Mouse (Mus musculus): ENCODE measurements at regions not wholly inside any gene's neighbourhood (a gene's known extent, or its start where the extent isn't known, plus 50 kb on each side); places are given as distances from the start of the nearest gene placed in this dataset.

DNA sequence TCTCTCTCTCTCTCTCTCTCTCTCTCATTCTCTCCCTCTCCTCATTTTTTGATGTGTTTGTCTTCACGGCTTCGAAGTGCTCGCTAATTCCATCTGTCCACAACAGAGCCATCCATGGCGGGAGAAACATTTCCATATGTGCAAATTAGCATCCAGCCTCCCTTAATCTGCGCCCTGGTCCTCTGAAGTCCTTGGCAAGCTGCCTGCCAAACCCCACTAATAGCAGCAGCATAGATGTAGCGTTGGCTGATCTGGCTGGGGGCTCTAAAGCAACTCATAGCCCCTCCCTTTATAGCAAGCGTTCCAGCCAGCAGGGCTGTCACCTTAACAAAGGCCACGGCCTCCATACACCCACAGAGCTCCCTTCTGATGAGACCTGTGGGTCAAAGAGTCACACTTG is 272.3 kb upstream of the 3110018I06Rik start:
- ATAC-seq (ENCODE audit: low FRiP score, low read depth), result no peak
- WGBS, result 71% methylated on average over 8 of the region's 8 CpGs
- peaks cover 11% of the 10 kb centered on the region for H3K4me1 ChIP-seq
- no peak overlapping the region for H3K4me3 ChIP-seq
- H3K36me3 ChIP-seq, result no peaks in the 10 kb centered on the region
- no peak overlapping the region for H3K9ac ChIP-seq (replicated peaks)
- H3K27me3 ChIP-seq, result no peaks in the 10 kb centered on the region
- no peaks in the 10 kb centered on the region for H3K9me3 ChIP-seq
- H3K27ac ChIP-seq (replicated peaks), result no peak overlapping the region
- no peak overlapping the region for H3K4me2 ChIP-seq (replicated peaks)

DNA sequence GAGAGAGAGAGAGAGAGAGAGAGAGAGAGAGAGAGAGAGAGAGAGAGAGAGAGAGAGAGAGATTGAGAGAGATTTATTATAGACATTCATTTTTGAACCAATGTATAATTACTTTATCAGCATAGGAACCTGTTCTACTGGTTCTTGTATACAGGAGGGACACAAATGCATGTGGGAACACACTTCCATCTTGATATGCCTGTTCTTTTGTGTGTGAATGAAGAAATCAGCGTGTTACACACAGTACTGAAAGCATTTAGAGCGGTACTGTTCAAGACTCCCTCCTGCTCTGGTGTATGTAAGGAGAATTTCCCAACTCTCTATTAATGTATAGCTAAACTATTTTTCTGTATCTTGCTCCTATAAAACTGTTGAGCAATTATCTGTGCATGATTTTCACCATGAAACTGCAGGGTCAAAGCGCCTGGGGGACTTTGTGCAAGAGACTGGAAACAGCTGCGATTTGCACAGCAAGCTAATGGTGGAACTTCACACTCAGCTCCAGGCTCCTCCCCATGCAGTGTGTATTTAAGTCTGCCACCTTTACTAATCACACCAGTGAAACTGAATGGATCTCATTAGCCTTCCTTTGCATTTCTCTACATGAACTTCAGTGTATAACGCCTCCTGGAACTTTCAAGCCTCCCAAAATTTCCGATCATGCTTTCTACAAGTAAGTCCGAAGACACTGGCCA is 267.0 kb upstream of the 3110018I06Rik start:
- H3K4me3 ChIP-seq, result no peak overlapping the region
- H3K4me2 ChIP-seq (replicated peaks), result no peak overlapping the region
- H3K4me1 ChIP-seq, result peaks cover under 1% of the 10 kb centered on the region; the same call in 1 of the 2 replicates
- no peaks in the 10 kb centered on the region for H3K9me3 ChIP-seq
- no peaks in the 10 kb centered on the region for H3K27me3 ChIP-seq
- H3K36me3 ChIP-seq, result no peaks in the 10 kb centered on the region
- ATAC-seq (ENCODE audit: low FRiP score, low read depth), result no peak
- H3K9ac ChIP-seq (replicated peaks), result no peak overlapping the region
- no peak overlapping the region for H3K27ac ChIP-seq (replicated peaks)
- 85% methylated on average over 7 of the region's 7 CpGs for WGBS

DNA sequence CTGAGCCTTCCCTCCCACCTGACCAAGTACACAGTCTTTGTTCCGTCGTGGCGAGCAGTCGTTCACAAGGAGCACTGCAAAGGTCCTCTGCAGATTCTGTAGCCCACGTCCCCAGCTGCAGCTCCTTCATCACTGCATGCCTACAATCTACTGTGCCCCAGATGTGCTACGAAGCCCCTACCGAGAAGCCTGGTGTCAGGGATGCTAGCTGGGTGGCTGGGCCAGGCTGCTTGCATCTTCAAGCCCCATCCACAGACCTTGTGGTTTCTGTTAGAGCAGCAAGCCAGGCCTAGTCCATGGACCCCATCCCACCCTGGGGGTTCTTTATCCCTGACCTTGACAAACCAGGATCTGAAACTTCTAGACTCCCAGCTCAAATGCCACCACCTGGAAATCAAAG is 266.3 kb upstream of the 3110018I06Rik start:
- ATAC-seq (ENCODE audit: low FRiP score, low read depth), result no peak
- H3K9ac ChIP-seq (replicated peaks), result no peak overlapping the region
- no peaks in the 10 kb centered on the region for H3K27me3 ChIP-seq
- H3K4me1 ChIP-seq, result no peaks in the 10 kb centered on the region
- WGBS, result 93% methylated on average over 7 of the region's 7 CpGs
- no peak overlapping the region for H3K4me3 ChIP-seq
- no peak overlapping the region for H3K27ac ChIP-seq (replicated peaks)
- H3K4me2 ChIP-seq (replicated peaks), result no peak overlapping the region
- H3K36me3 ChIP-seq, result no peaks in the 10 kb centered on the region
- H3K9me3 ChIP-seq, result no peaks in the 10 kb centered on the region

DNA sequence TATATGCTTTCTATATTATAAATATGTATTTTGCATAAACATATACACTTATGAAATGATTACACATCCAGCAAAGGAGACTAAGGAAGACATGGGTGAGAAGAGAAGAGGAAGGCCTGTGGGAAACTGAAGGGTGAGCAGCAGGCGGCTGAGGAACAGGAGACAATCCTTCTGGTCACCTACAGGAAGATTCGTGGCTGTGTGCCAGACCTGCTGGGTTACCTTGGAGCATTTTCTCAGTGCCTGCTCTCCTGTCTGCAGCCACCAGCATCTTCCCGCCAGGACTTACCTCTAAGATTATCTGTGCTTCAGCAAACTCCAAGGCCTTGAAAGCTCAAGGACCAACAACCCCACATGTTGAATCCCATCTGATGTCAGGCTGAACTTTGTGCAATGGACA is 258.3 kb upstream of the 3110018I06Rik start:
- no peak overlapping the region for H3K9ac ChIP-seq (replicated peaks)
- no peaks in the 10 kb centered on the region for H3K27me3 ChIP-seq
- no peaks in the 10 kb centered on the region for H3K36me3 ChIP-seq
- ATAC-seq (ENCODE audit: low FRiP score, low read depth), result no peak
- H3K4me1 ChIP-seq, result no peaks in the 10 kb centered on the region
- no peaks in the 10 kb centered on the region for H3K9me3 ChIP-seq
- H3K4me3 ChIP-seq, result no peak overlapping the region
- no peak overlapping the region for H3K4me2 ChIP-seq (replicated peaks)
- H3K27ac ChIP-seq (replicated peaks), result no peak overlapping the region
- WGBS, result 83% methylated on average over 3 of the region's 3 CpGs

DNA sequence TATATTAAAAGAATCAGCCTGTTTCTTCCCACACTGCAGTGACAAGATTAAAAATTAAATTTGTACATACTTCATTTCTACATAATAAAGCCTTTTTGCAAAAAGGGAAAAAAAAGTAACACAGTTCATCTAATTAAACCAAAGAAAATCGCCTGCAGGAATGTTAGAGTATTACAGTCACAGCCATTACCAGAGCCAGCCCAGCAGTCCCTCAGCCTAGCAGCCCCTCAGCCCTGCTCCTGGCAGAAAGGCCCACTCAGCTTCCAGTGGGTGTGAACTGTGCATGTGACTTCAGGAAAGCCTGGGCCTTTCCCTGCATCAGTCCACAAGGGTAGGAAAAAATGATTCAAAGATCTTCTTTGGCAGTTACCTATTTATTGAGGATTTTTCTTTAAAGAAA is 256.8 kb upstream of the 3110018I06Rik start:
- Histone ChIP-seq H3K9ac (replicated peaks) (no peak overlapping the region), H3K27ac (replicated peaks) (no peak overlapping the region), H3K4me2 (replicated peaks) (no peak overlapping the region), H3K4me1 (no peaks in the 10 kb centered on the region), H3K4me3 (no peak overlapping the region), H3K36me3 (no peaks in the 10 kb centered on the region), H3K9me3 (no peaks in the 10 kb centered on the region), H3K27me3 (no peaks in the 10 kb centered on the region)
- ATAC-seq (ENCODE audit: low FRiP score, low read depth), result no peak
- 21% methylated on average over 1 of the region's 1 CpGs for WGBS

DNA sequence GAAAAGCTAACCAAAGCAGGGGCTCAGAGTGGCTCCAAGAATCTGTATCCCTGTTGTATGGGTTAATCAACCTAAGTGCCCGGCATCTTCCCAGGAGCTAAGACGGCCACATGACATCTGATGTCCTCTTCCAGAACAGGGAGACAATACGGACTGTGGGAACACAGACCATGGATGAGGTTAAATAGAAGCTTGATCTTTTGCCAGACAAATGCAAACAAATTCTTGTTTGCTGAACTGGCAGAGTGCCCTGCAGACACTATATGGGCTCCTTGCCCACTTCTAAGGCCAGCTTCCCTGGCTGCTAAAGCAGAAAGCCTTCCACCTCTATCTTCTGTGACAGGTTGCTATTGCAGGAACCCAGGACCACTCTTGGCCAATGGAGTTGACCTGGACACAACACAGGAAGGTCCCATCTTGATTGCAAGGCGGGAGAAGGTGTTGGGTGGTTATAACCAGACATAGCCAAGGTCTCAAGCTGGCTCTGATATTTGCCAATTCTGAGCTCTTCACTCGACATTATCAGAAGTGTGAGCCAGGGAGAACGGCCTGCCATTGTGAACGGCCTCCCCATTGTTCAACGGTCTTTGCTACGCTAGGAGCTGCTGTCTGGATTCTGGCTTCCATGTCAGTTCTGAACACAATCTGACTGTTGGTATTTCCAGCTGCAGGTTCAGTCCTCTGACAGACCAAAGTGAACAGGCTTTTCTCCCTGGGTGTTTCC is 237.5 kb upstream of the 3110018I06Rik start:
- no peak for ATAC-seq (ENCODE audit: low FRiP score, low read depth)
- Histone ChIP-seq H3K27me3 (no peaks in the 10 kb centered on the region), H3K36me3 (no peaks in the 10 kb centered on the region), H3K27ac (replicated peaks) (no peak overlapping the region), H3K4me3 (no peak overlapping the region), H3K4me1 (peaks cover 8% of the 10 kb centered on the region; the same call in 1 of the 2 replicates), H3K9ac (replicated peaks) (no peak overlapping the region), H3K9me3 (no peaks in the 10 kb centered on the region), H3K4me2 (replicated peaks) (no peak overlapping the region)
- 73% methylated on average over 9 of the region's 9 CpGs for WGBS

DNA sequence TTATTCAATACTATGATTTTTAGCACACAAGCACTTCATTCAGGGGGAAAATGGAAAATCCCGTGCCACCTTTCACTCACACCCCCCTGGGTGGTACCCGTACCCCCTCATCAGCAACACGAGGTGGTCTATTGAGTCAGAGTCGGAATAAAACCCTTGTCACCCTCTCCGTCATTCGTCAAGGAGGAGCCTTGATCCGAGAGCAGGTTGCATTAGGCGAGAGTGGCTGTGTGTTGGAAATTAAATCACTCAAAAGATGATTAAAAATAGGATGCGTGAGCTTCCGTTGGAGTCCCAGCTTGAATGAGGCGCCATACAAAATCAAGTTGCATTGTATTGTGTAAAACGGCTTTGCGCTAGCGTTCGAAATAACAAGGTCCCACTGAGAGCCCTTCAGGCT is 236.5 kb upstream of the 3110018I06Rik start:
- Histone ChIP-seq H3K27me3 (no peaks in the 10 kb centered on the region), H3K4me1 (peaks cover 8% of the 10 kb centered on the region; the same call in 1 of the 2 replicates), H3K36me3 (no peaks in the 10 kb centered on the region), H3K4me3 (no peak overlapping the region), H3K4me2 (replicated peaks) (no peak overlapping the region), H3K9me3 (no peaks in the 10 kb centered on the region), H3K27ac (replicated peaks) (no peak overlapping the region), H3K9ac (replicated peaks) (no peak overlapping the region)
- no peak for ATAC-seq (ENCODE audit: low FRiP score, low read depth)
- WGBS, result 62% methylated on average over 15 of the region's 15 CpGs

DNA sequence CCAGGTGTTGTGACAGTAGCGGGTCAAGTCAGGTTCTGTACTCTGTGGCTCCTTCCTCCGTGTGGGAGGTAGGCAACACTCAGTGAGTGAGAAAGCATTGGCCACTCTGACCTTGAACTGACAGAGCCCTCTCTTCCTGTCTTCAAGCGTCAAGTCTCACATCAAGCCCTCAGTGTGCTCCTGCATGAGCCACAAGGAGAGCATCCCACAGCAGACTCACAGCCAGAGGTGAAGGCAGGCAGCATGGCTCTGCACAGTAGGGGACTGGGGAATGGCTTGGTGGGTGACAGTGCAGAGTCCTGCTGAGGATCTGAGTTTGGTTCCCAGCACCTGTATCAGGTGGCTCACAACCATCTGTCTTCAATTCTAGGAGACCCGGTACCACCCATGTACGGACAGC is 226.4 kb upstream of the 3110018I06Rik start:
- Histone ChIP-seq H3K27ac (replicated peaks) (no peak overlapping the region), H3K9me3 (no peaks in the 10 kb centered on the region), H3K27me3 (0 out of 2 replicates have a peak, but pooled peaks cover 3% of the 10 kb centered on the region), H3K4me2 (replicated peaks) (no peak overlapping the region), H3K36me3 (no peaks in the 10 kb centered on the region), H3K4me3 (no peak overlapping the region), H3K4me1 (no peaks in the 10 kb centered on the region), H3K9ac (replicated peaks) (no peak overlapping the region)
- ATAC-seq (ENCODE audit: low FRiP score, low read depth), result no peak
- WGBS, result 93% methylated on average over 5 of the region's 5 CpGs

DNA sequence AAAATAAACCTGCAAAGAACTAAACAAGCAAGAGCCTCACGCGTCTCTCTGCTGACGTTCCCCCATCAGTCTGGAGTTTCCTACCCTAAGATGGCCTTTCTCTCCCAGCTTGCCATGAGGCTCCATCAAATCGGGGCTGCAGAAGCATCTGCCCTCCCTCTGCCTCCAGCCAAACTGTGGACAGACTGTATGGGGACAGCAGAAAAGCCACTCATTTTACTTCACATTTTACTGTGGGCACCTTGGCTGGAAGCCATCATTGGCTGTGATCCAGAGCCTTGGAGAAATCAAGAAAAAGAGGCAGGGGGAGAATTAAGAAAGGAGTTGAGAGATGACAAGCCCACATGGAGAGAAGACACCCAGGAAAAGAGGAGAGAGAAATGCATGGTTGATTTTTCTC is 225.9 kb upstream of the 3110018I06Rik start:
- 94% methylated on average over 4 of the region's 4 CpGs for WGBS
- no peaks in the 10 kb centered on the region for H3K36me3 ChIP-seq
- H3K9me3 ChIP-seq, result no peaks in the 10 kb centered on the region
- H3K27ac ChIP-seq (replicated peaks), result no peak overlapping the region
- no peak for ATAC-seq (ENCODE audit: low FRiP score, low read depth)
- H3K4me2 ChIP-seq (replicated peaks), result no peak overlapping the region
- H3K4me3 ChIP-seq, result no peak overlapping the region
- H3K9ac ChIP-seq (replicated peaks), result no peak overlapping the region
- 0 out of 2 replicates have a peak, but pooled peaks cover 3% of the 10 kb centered on the region for H3K27me3 ChIP-seq
- no peaks in the 10 kb centered on the region for H3K4me1 ChIP-seq

DNA sequence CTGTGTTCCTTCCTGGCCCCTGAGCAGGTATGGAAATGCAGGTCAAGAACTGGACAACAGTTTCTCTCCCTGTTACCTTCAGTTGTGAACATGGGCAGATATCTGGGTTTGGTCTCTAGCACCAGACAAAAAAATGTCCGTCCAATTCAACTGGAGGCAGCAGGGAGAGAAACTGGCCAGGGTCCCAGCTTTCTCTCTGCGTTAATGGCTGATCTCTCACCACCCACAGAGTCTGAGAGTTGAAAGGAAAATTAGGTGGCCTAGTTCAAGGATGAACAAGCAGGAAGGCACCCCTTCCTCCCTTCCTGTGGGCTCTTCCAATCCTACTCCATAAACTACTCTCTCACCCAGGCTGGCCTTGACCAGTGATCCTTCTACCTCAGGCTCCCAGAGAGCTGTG is 221.7 kb upstream of the 3110018I06Rik start:
- Histone ChIP-seq H3K9me3 (no peaks in the 10 kb centered on the region), H3K4me3 (no peak overlapping the region), H3K4me1 (no peaks in the 10 kb centered on the region), H3K9ac (replicated peaks) (no peak overlapping the region), H3K27ac (replicated peaks) (no peak overlapping the region), H3K36me3 (no peaks in the 10 kb centered on the region), H3K27me3 (0 out of 2 replicates have a peak, but pooled peaks cover 3% of the 10 kb centered on the region), H3K4me2 (replicated peaks) (no peak overlapping the region)
- WGBS, result 79% methylated on average over 2 of the region's 2 CpGs
- no peak for ATAC-seq (ENCODE audit: low FRiP score, low read depth)

DNA sequence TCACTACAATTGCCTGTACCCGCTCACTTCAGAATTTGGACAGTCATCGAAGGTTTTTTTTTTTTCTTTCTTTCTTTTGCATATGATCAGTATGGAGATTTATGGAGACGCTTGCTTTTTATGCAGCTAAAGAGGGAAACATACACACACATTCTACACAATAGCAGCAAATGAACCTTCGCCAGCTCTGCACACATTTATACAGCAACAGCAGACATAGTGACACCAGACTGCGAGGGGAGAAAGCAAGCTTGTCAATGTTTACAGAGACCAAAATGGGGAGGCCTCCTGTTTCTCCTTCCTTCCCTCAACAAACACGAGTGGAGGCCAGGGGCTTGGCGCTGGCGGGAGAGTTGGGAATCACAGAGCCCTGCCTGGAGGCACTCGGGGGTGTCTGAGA is 202.8 kb upstream of the 3110018I06Rik start:
- 79% methylated on average over 9 of the region's 9 CpGs for WGBS

DNA sequence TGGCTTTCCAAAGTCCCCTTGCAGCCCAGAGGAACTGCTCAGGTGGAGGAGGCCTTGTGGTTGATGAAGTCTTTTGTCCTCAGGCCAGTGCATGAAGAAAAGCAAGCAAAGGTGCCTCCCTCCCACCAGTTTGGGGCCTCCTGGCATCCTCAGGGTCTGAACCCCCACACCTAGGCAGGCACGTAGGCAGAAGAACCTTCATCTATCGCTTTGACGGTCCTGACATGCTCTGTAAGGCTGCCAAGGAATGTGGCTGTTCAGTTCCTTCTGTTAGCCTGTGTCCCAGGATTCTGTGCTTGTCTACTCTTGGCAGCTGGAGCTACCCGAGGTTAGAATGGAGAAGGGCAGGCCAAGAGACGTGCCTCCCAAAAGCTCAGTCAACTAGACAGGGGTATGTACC is 197.1 kb upstream of the 3110018I06Rik start:
- WGBS, result 86% methylated on average over 5 of the region's 5 CpGs
- H3K4me2 ChIP-seq (replicated peaks), result no peak overlapping the region
- no peak overlapping the region for H3K4me3 ChIP-seq
- no peak for ATAC-seq (ENCODE audit: low FRiP score, low read depth)
- no peak overlapping the region for H3K27ac ChIP-seq (replicated peaks)
- no peaks in the 10 kb centered on the region for H3K36me3 ChIP-seq
- no peaks in the 10 kb centered on the region for H3K9me3 ChIP-seq
- H3K4me1 ChIP-seq, result no peaks in the 10 kb centered on the region
- no peak overlapping the region for H3K9ac ChIP-seq (replicated peaks)
- H3K27me3 ChIP-seq, result no peaks in the 10 kb centered on the region

More for the DNA sequence above, 202.8 kb upstream of the 3110018I06Rik start:
- Histone ChIP-seq H3K4me1 (no peaks in the 10 kb centered on the region), H3K27ac (replicated peaks) (no peak overlapping the region), H3K36me3 (no peaks in the 10 kb centered on the region), H3K27me3 (no peaks in the 10 kb centered on the region), H3K9me3 (no peaks in the 10 kb centered on the region), H3K4me3 (no peak overlapping the region), H3K4me2 (replicated peaks) (no peak overlapping the region), H3K9ac (replicated peaks) (no peak overlapping the region)
- no peak for ATAC-seq (ENCODE audit: low FRiP score, low read depth)

All from midbrain, embryonic 12.5 days (tissue).